Mouse (Mus musculus): ENCODE data around the gene Serpina16.

GRCm38 (mm10) chr12:103673179-103673578 lies 2.8 kb downstream of the Serpina16 start:
- TF ChIP-seq CTCF (IDR thresholded peaks at IDR 0.05; ENCODE audit: low read depth) = no peak
- TF ChIP-seq EP300 (IDR thresholded peaks at IDR 0.05; ENCODE audit: low read depth) = no peak
